Mouse (Mus musculus): ENCODE data around the gene Syndig1.

GRCm38 (mm10) chr2:149829955-149830535 is 1.0 kb downstream of the Syndig1 start:
- no peak for TF ChIP-seq POLR2A (IDR thresholded peaks at IDR 0.05; ENCODE audit: insufficient read depth, low read depth, low read length)
- TF ChIP-seq CTCF (IDR thresholded peaks at IDR 0.05) = no peak

Data from heart, adult 2 months (tissue).